Mouse (Mus musculus): ENCODE data around the gene Olfr1490. TPM values are rescaled to one million over a fixed set of nuclear protein-coding genes. Genes with fewer than 3 reads are reported as not detected.
"Not testable (repeated sequence)": the region's sequence is repeated elsewhere in the genome, so short reads cannot be mapped to it uniquely, and the experiment has no call there.

Olfr1490 gene
- not detected for total RNA-seq (2021)
- long read RNA-seq, experiment 1: 0 reads
- long read RNA-seq, experiment 2: 0 reads

DNA sequence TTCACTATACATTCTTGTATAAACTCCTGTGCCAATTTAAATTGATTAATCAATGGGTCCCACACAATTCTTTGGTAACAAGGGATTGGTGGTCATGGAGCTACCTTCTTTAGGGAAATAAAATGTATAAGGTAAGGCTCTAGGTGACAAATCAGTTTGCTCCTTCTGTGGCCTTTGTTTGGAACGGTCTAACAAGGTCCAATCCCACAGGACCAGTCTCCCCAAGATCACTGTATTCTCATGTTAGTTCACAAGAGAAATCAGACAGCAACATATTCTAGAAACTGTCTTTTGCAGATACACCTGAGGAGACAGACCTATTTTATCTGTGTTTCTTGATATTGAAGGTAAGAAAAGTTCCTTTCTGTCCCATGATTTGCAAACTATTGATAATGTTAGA is at the start of gene Olfr1490:
Olfr1490 (plus strand) TSS at position 301 of the 400 bp plus-strand sequence.
- no peak within 1 kb of the TSS for H3K4me3 ChIP-seq
- intact Hi-C loops (cut with DNase I): no loop called here
- DNase-seq: no peak
- no peak for TF ChIP-seq CTCF (IDR thresholded peaks at IDR 0.05)
- no peak within 1 kb of the TSS for H3K27ac ChIP-seq

GRCm38 (mm10) chr19:13617075-13617474 is 33.8 kb upstream of the Olfr1490 start, which contains the start of gene Olfr1487:
TSS of gene Olfr1487 (plus strand) at chr19:13617375.
- intact Hi-C loops (cut with DNase I): not testable (repeated sequence)

DNA sequence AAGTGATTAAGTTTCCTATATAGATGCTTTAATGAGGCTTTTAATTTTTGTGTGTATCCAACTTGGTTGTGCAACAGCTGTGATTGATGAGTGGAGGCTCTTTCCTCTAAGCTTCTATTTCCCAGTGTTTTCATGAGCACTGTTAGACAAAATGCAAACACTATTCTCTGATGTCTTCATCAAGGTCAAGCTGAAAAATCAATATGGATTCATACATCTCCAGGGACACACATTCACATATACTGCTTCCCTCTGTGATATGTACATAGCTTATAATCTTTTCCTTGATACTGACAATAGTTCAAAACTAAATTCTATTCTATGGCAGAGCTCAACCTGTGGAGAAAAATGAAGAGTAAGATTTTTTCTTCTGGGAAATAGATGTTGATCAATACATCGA is 19.6 kb upstream of the Olfr1490 start, which contains the start of gene Olfr1489:
Olfr1489 (plus strand) TSS at position 301 of the 400 bp plus-strand sequence.
- Histone ChIP-seq H3K4me3 (no peak within 1 kb of the TSS), H3K27ac (no peak within 1 kb of the TSS)
- no peak for DNase-seq
- intact Hi-C loops (cut with DNase I): no loop called here
- no peak for TF ChIP-seq CTCF (IDR thresholded peaks at IDR 0.05)

More at GRCm38 (mm10) chr19:13617075-13617474, 33.8 kb upstream of the Olfr1490 start, which contains the start of gene Olfr1487:
- not testable (repeated sequence) for H3K4me3 ChIP-seq, H3K27ac ChIP-seq, DNase-seq

- Histone ChIP-seq H3K27ac (no peak within 1 kb of the TSS), H3K4me3 (no peak within 1 kb of the TSS)
- intact Hi-C loops (cut with DNase I): no loop called here
- no peak for DNase-seq
- no peak for TF ChIP-seq CTCF (IDR thresholded peaks at IDR 0.05)
Measured at GRCm38 (mm10) chr19:13696968-13697367, 46.1 kb downstream of the Olfr1490 start, which contains the start of gene Olfr1491. TSS of gene Olfr1491 (plus strand) at chr19:13697268.

Small RNA genes within 50 kb of the gene (microRNA-seq; reads per million reads assigned to microRNA genes)
- gene Gm23931: not detected

Other genes with a start within 250 kb of the Olfr1490 start
- not detected for gene Olfr1469, start 243.2 kb upstream of the Olfr1490 start, total RNA-seq (2021)
- gene Olfr1471, start 207.7 kb upstream of the Olfr1490 start, total RNA-seq (2021): not detected
- not detected for gene Olfr1472, start 195.0 kb upstream of the Olfr1490 start, total RNA-seq (2021)
- not detected for gene Olfr1474, start 181.5 kb upstream of the Olfr1490 start, total RNA-seq (2021)
- gene Olfr1475, start 170.9 kb upstream of the Olfr1490 start, total RNA-seq (2021): not detected
- not detected for gene Olfr1477, start 150.5 kb upstream of the Olfr1490 start, total RNA-seq (2021)
- not detected for gene Olfr1480, start 123.2 kb upstream of the Olfr1490 start, total RNA-seq (2021)
- not detected for gene Olfr1484, start 67.6 kb upstream of the Olfr1490 start, total RNA-seq (2021)
- not detected for gene Olfr1487, start 33.7 kb upstream of the Olfr1490 start, total RNA-seq (2021)
- not detected for gene Olfr1489, start 19.5 kb upstream of the Olfr1490 start, total RNA-seq (2021)
- not detected for gene Olfr1491, start 46.2 kb downstream of the Olfr1490 start, total RNA-seq (2021)
- not detected for gene Olfr1493-ps1, start 72.2 kb downstream of the Olfr1490 start, total RNA-seq (2021)
- gene Olfr1494, start 88.6 kb downstream of the Olfr1490 start, total RNA-seq (2021): not detected
- not detected for gene Olfr1495, start 113.5 kb downstream of the Olfr1490 start, total RNA-seq (2021)
- not detected for gene Olfr1496, start 126.8 kb downstream of the Olfr1490 start, total RNA-seq (2021)
- not detected for gene Olfr1497, start 147.1 kb downstream of the Olfr1490 start, total RNA-seq (2021)
- not detected for gene Olfr1499, start 168.4 kb downstream of the Olfr1490 start, total RNA-seq (2021)
- gene Olfr1500, start 179.4 kb downstream of the Olfr1490 start, total RNA-seq (2021): not detected
- gene Olfr1501, start 199.6 kb downstream of the Olfr1490 start, total RNA-seq (2021): not detected
- gene Olfr1502, start 210.7 kb downstream of the Olfr1490 start, total RNA-seq (2021): not detected
- gene Olfr1504, start 246.8 kb downstream of the Olfr1490 start, total RNA-seq (2021): not detected